Mouse (Mus musculus): Measurements from ENCODE around the gene Hapln1.

DNA sequence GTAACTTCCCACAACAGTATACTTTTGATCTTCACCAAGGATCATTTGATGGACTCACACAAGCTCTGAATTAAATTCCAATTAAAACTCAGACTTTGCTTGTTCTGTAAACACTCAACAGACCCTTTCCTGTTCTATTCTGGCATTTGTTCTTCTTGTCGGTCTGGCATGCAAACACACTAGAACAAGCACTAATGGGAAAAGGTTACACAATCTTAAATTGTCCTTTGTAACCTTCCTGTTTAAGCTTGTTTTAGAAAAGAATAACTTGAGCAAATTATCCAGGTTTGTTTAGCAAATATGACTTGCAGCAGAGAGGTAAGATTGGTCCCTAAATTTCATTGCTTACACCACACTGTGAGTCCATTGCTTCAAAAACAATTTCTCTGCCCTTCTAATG is 113.2 kb downstream of the Hapln1 start:
- TF ChIP-seq CTCF (IDR thresholded peaks at IDR 0.05; ENCODE audit: low read depth): no peak
- no peak for TF ChIP-seq EP300 (IDR thresholded peaks at IDR 0.05; ENCODE audit: low read depth)
